Mouse (Mus musculus) bone marrow macrophage, adult 2 months (primary cell): ENCODE results near the gene Pomgnt1. TPM values are rescaled to one million over a fixed set of nuclear protein-coding genes. Genes with fewer than 3 reads are reported as not detected.
A peak's percentile ranks its signal among the peaks of the same experiment; 100 is the strongest.

Experiments
- H3K27ac ChIP-seq: 2 replicates; pipeline ENCODE4 v1.5.1; 2012; ENCODE audit warnings: low read depth, low read length; ENCODE audit not compliant: insufficient read depth
- H3K4me1 ChIP-seq: 2 replicates; pipeline ENCODE4 v1.6.1; 2012; ENCODE audit warnings: low read length; ENCODE audit not compliant: control insufficient read depth, insufficient read depth
- H3K4me3 ChIP-seq: 2 replicates; pipeline ENCODE4 v1.5.1; 2012; ENCODE audit warnings: mild to moderate bottlenecking, low read length, moderate library complexity; ENCODE audit not compliant: insufficient read depth
- CTCF ChIP-seq: IDR thresholded peaks from 2 replicates; pipeline ENCODE4 v1.5.1; 2012; ENCODE audit warnings: low read depth, mild to moderate bottlenecking, low read length, moderate library complexity
- POLR2A ChIP-seq: IDR thresholded peaks from 2 replicates; pipeline ENCODE4 v1.6.1; 2012; ENCODE audit warnings: mild to moderate bottlenecking, low read depth, low read length, borderline replicate concordance
- polyA plus RNA-seq: library from polyadenylated mRNA; stranded (reverse); fragments of >200 nt; gene quantifications from 2 replicates; pipeline ENCODE4 v1.2.4, GENCODE M21; 2012; ENCODE audit not compliant: missing spikeins, insufficient read depth, insufficient read length

Pomgnt1 gene
- polyA plus RNA-seq, 1 experiment = 24.0 TPM

- H3K4me3 ChIP-seq = no peak overlapping the region
These were observed 45.1 kb downstream of the Pomgnt1 start for GRCm38 (mm10) chr4:116168617-116169352.

GRCm38 (mm10) chr4:116169353-116169672, 45.7 kb downstream of the Pomgnt1 start:
- Histone ChIP-seq H3K27ac (no peak overlapping the region), H3K4me3 (no peak overlapping the region), H3K4me1 (peaks cover 10% of the 10 kb centered on the region)
- TF ChIP-seq POLR2A = no peak
- TF ChIP-seq CTCF = no peak

More at GRCm38 (mm10) chr4:116168617-116169352, 45.1 kb downstream of the Pomgnt1 start:
- TF ChIP-seq CTCF (peak; percentile 66), POLR2A (no peak)
- peaks cover 9% of the 10 kb centered on the region for H3K4me1 ChIP-seq
- H3K27ac ChIP-seq = no peak overlapping the region

- no peak within 1 kb of the TSS for H3K4me3 ChIP-seq
- TF ChIP-seq POLR2A (no peak), CTCF (no peak)
- peaks cover 37% of the 10 kb centered on the region for H3K4me1 ChIP-seq
- no peak within 1 kb of the TSS for H3K27ac ChIP-seq
These were observed 49.4 kb downstream of the Pomgnt1 start, which contains the start of the genes 1700042G07Rik and Gm49337 for GRCm38 (mm10) chr4:116173072-116173471. 1700042G07Rik (plus strand) TSS chr4:116173372. Gm49337 (plus strand) TSS chr4:116173384.

- Histone ChIP-seq H3K4me3 (no peak overlapping the region), H3K4me1 (peaks cover 35% of the 10 kb centered on the region), H3K27ac (no peak overlapping the region)
- TF ChIP-seq POLR2A (no peak), CTCF (no peak)
These were observed 50.1 kb downstream of the Pomgnt1 start for GRCm38 (mm10) chr4:116173752-116174151.

- H3K4me3 ChIP-seq = no peak overlapping the region
- peaks cover 34% of the 10 kb centered on the region for H3K4me1 ChIP-seq
- TF ChIP-seq CTCF (no peak), POLR2A (no peak)
- H3K27ac ChIP-seq = no peak overlapping the region
These were observed 51.0 kb downstream of the Pomgnt1 start for GRCm38 (mm10) chr4:116174466-116175116.

- Histone ChIP-seq H3K4me1 (peaks cover 34% of the 10 kb centered on the region), H3K4me3 (no peak overlapping the region), H3K27ac (no peak overlapping the region)
- TF ChIP-seq POLR2A (no peak), CTCF (no peak)
These were observed 51.5 kb downstream of the Pomgnt1 start for GRCm38 (mm10) chr4:116175136-116175535.

- Histone ChIP-seq H3K4me3 (peak overlapping the region; percentile 60), H3K27ac (peak overlapping the region; percentile 85), H3K4me1 (peaks cover 34% of the 10 kb centered on the region)
- TF ChIP-seq POLR2A = no peak
- no peak for TF ChIP-seq CTCF
These were observed 52.3 kb downstream of the Pomgnt1 start for GRCm38 (mm10) chr4:116175711-116176542.

GRCm38 (mm10) chr4:116176543-116176988, 52.9 kb downstream of the Pomgnt1 start:
- Histone ChIP-seq H3K4me3 (peak overlapping the region; percentile 60), H3K27ac (peak overlapping the region; percentile 85)

GRCm38 (mm10) chr4:116177140-116177539, 53.5 kb downstream of the Pomgnt1 start:
- Histone ChIP-seq H3K4me1 (peaks cover 34% of the 10 kb centered on the region), H3K27ac (peak overlapping the region; percentile 85), H3K4me3 (peak overlapping the region; percentile 60)
- TF ChIP-seq POLR2A (no peak), CTCF (no peak)

More at GRCm38 (mm10) chr4:116176543-116176988, 52.9 kb downstream of the Pomgnt1 start:
- peaks cover 34% of the 10 kb centered on the region for H3K4me1 ChIP-seq
- TF ChIP-seq CTCF (no peak), POLR2A (no peak)
